Mouse (Mus musculus): ENCODE data around the gene Gm10300.

The Gm10300 gene

DNA sequence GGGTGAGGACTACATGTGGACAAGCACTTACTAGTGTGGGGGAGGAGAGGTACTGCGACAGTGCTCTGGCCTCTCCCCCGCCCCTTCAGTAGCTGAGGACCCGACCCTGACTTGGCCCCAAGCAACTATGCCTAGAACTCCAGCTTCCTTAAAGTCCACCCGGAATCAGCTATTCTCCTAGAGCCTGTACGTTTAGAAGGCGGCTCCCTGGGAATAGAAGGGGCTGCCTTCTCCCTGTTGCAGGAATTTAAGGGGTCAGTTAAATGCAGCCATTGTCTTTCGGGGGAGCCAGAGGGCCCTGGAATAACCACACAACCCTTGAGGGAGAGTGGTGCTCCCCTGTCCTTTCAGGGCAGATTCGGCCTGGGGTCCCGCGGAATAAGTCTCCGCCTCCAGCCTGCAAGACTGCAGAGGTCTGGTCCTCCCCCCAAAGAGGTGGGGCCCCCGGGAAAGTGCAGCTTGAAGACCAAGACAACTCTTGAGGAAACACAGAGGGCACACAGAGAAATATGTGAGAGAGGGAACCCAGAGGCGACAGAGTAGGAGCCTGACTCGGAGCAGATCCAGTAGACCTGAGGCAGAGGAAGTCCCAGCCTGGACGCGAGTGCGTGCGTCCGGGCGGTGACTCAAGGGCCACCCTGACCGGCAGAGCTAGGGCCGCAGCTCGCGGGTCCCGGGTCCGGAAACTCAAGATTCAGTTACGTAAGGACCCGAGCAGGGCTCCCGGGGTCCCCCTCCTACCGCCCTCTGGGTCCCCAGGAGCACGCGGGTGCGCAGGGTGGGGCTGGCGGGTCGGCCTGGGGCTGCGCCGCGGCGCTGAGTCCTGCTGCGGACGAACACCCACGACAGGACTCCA is at the start of gene Gm10300:
Gene Gm10300 (plus strand): TSS at position 621 of the 856 bp plus-strand sequence.
- DNase-seq (ENCODE audit: extremely low spot score) = peak; percentile 62

DNA sequence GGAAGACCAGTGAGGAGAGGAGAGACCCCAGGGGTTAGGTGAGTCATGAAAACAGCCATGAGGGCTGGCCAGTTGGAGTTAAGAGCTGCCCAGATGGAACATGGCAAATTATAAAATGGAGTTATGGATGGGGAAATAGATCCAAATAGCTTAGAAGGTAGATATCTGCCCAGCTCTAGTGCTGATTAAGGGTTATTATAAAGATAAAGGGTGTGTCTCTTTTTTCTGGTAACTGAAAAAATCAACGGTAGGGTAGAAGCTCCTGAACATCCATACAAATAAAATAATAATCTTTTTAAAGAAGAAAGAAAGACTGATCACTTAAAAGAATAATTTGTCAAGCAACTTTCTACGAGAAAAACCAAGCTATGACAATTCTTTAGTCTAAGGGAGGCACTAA is 49.2 kb upstream of the Gm10300 start:
- DNase-seq (ENCODE audit: extremely low spot score) = no peak

DNA sequence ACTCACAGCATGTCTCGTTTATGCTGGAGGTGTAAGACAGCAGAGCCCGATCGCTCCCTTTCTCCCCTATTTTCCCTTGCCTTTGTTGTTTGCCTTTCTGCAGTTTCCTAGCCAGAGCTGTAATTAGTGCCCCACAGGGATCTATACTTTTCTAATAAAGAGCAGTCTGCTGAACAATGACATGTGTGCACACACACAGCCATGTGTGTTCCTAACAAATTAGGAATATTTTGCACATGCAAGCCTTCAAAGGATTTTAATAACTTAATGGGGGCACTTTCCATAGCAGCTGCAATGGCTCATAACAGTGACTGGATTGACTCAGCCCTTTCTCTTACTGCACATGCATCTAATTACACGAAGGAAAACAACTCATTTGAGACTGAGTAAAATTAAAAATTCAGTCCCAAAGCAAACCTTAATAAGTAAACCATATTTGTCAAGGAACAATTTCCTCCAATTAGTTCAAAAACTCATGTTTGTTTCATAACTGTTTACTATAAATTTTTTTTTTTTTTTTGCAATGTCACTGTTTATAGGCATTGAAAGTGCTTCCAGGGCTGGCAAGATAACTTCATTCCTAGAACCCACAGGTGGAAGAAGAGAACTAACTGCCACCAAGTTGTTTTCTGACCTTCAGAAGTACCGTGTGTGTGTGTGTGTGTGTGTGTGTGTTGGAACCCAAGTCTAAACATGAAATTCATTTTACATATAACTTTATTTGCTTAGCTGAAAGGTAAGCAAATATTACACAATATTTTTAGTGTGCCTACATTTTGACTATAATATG is 48.6 kb upstream of the Gm10300 start:
- DNase-seq (ENCODE audit: extremely low spot score) = no peak

DNA sequence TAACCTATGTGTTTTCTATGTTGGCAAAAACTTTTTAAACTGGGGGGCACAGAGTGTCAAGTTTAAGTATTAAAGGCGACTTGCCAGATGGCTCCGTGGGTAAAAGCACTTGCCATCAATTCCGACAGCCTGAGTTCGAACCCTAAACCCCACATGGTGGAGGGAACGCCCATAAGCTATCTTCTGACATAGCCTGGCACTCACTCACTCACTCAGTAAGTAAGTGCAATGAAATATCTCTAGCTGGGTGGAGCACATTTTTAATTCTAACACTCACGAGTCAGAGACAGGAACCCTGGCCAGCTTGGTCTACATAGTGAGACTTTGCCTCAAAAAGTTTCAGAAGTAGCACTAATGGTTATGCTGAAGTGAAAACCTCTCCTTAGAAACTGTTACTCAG is 47.3 kb upstream of the Gm10300 start:
- DNase-seq (ENCODE audit: extremely low spot score) = no peak

DNA sequence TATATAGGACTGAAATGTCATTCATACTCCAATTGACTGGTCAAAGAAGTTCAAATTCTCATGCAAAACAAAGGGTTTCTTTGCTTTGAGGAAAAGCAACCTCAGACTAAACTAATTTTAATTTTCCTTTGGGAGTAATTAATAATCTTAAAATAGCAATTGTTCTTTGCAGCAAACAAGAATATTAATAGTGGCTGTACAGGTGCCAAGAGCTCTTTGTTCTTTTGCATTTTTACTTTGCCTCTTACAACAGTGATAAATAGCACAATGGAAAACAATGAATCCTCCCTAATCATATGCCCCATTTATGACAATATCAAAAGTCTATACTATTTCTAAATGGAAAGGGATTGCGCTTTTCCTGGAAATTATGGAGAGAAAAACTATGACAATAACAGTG is 46.7 kb upstream of the Gm10300 start:
- DNase-seq (ENCODE audit: extremely low spot score) = no peak

DNA sequence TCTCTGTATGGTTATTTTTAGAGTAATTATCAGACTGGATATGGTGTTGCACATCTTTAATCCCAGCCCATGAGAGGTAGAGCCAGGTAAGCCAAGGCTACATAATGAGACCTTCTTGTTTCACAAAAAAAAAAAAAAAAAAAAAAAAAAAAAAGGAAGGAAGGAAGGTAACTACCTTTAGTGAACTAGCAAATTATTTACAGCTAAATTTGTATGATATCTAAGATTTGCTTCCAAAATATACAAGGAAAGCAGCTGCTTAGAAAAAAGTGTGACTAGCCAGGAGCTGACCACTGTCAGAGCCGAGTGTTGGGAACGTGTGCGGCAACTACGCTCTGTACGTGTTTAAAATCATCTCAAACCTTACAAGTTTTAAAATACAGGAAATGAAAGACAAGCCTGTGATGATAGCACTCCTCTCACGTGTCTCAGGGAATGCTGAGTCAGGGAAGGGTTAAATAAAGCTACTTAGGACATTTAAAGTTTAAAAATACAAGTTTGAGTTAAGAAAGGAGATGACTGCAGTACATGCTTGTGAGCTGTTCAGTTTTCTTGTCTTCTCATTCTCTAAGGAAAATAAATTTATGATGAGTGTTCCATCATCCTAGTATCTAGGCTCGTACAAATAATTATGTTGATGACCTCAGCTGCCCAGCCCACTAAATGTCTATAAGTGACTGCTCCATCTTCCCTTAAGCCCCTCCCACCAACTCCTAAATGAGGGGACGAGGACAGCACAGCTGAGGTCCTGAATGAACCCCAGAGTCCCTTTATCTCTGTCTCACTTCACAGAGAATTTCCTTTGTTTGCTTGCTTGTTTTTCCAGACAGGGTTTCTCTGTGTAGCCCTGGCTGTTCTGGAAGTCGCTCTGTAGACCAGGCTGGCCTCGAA is 44.4 kb upstream of the Gm10300 start:
- DNase-seq (ENCODE audit: extremely low spot score) = no peak

DNA sequence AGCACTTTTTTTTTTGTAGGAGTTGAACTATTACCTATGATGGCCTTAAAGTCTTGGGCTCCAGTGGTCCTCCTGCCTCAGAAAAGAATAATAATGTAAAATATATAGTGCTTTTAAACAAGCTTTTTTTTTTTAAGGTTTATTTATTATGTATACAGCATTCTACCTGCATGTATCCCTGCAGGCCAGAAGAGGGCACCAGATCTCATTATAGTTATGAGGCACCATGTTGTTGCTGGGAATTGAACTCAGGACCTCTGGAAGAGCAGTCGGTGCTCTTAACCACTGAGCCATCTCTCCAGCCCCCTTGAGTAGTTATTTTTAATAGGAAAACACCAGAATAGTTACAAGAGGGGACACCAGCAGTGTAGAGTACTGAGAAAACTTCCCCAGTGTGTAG is 41.3 kb upstream of the Gm10300 start:
- DNase-seq (ENCODE audit: extremely low spot score) = no peak

DNA sequence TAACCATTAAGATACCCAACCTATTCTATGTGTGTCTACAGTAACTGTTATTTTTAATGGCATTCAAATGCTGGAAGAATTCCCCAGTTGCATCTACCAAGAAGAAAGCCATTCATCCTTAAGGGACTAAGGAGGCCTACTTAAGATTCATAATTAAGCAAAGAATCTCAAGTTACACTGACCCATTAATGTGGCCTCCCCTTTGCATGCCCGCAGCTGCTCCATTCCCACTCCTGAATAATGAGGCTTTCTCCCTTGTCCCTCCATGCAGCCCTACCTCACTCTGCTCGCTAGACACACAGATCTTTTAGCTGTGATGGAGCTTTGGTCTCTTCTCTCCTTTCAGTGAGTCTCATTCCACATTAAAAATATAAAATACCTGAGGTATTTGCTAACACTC is 40.3 kb upstream of the Gm10300 start:
- DNase-seq (ENCODE audit: extremely low spot score) = no peak

DNA sequence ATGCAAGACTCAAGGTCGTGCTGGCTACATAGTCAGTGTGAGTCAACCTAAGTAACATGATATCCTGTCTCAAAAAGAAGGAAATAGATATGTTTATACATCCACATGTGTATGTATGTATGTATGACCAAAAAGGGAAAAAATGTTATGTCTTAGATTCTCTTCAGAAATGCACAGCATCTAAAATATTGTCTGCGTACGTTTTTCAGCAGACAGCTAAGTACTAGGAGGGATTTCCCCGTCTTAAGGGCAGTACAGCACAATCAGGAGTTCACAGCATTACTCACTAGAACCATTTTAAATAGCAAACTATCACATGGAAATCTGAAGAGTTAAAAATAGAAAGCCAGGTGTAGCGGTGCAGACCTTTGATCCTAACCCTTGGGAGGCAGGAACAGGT is 37.4 kb upstream of the Gm10300 start:
- no peak for DNase-seq (ENCODE audit: extremely low spot score)

DNA sequence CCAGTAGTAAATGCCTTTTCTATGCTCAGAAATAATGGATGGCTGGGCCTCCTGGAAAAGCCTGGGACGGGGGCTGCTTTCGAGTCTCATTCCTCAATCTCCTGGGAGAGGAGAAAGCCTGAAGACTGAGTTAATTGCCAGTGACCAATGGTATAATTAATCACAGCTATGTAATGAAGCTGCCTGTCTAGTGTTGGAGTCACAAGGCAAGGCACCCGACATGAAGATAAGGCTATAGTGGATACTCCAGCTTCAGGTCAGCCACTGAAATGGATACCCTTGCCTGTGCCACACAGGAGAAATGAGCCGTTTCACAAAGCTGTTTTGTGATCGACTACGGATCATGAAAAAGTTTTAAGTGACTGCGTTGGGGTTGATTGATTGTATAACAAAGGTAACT is 36.5 kb upstream of the Gm10300 start:
- no peak for DNase-seq (ENCODE audit: extremely low spot score)

DNA sequence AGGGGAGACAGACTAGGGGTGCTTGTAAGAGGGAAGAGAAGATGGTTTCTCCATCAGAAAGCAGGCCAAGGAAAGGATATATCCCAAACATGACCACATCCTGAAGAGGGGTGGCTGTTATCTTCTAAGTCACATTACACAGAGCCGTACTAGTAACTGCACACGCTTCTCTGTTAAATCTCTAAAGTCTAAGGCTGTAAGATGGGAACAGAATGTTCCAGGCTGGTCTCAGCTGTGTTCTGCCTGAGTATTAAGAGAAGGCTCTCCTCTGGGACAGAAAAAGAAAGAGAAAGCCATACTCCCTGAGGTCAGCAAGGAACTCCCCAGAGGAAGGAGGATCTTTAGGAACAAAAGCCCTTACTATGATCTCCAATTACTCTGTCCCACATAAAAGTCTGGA is 35.7 kb upstream of the Gm10300 start:
- no peak for DNase-seq (ENCODE audit: extremely low spot score)

DNA sequence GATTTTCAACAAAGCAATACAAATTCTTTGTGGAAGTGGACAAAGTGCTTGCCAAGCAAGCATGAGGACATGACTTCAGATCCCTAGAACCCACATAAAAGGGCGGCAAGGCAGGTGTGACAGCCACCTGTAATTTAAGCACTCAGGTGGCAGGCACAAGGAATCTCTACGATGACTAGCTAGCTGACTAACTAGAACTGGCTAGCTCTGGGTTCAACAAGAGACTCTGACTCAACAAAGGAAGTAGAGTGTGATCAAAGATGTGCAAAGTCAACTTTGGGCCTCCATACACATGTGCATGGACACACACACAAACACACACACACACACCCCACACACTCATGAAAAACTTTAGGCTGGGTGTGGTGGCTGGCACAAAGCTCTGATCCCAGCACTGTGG is 35.0 kb upstream of the Gm10300 start:
- DNase-seq (ENCODE audit: extremely low spot score) = no peak

DNA sequence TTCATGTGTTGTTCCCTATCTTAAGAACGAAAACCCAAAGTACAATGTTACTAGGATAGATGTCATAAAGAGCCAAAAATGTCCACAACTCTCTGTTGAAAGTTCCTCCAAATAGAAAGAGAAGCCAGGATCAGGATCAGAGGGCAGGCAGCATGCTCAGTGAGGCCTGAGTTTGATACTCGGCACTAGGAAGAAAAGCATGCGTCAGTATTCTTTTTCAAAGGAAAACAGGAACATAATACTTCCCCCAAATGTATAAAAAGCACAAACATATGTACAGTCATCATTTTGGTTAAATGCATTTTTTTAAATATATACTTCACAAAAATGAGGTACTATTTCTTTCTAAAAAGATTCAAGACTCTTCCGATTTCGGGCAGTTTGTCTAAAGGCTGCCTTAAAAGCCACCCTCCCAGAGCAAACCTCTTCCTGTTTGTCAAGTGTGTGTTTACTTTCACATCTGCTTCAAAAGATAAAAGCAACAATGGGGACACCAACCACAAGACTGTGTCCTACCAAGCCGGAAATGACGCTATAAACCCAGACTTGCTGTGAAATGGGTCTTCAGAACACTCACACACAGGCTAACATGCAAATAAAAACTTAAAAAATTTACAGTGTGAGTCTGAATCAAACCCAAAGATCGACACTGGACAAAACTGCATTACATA is 34.4 kb upstream of the Gm10300 start:
- no peak for DNase-seq (ENCODE audit: extremely low spot score)

DNA sequence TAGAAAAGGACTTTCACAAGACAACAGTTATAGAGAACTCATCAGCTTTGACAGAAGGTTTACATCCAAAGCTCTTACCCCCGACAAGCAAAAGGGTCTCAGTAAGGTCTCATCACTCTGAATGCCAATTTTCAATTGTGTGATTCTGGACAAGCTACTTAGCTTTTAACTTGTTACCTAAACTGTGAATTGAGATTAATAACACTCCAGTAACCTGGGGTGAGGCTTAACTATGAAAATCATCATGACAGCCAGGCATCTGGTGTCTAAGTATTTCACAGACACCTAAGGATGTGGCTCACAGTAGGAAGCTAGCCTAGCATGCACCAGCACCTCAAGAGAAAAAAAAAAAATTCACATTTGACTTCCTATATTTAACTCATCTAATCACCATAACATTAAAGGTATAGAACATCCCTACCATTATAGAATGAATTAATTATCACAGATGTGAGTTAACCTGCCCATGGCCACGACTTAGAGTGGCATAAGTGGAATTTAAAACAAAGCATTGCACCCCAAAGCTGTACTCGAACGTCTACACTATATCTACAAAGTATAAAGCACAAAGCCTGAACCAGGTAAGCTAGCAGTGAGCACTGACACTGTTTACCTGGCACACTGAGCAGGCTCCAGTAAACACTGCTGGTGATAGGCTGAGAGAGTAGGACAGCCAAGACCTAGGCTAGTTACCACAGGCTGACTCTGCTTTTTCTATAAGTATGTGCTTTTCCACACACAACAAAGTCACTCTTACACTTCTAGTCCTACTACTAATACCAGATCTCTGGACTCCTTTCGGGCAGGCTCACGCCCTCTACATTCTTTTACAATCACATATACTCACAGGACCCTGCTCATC is 32.8 kb upstream of the Gm10300 start:
- no peak for DNase-seq (ENCODE audit: extremely low spot score)

DNA sequence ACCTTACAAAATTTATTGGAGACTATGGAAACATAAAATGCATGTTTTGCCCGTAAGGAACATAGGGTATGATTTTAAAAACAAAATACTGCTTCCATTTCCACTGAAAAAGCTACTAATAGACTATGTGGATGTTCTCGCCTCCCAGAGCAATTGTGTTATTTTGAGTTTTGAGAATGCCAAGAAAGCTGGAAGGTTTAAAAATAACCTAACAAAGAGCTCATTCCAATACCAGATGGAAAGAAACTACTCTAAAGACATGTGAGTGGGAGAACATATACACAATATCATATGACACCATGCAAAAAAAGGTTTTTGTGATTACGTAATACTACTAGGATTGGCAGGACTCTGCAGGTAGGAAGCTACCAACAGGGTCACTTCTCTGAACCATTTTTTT is 30.8 kb upstream of the Gm10300 start:
- DNase-seq (ENCODE audit: extremely low spot score) = no peak

DNA sequence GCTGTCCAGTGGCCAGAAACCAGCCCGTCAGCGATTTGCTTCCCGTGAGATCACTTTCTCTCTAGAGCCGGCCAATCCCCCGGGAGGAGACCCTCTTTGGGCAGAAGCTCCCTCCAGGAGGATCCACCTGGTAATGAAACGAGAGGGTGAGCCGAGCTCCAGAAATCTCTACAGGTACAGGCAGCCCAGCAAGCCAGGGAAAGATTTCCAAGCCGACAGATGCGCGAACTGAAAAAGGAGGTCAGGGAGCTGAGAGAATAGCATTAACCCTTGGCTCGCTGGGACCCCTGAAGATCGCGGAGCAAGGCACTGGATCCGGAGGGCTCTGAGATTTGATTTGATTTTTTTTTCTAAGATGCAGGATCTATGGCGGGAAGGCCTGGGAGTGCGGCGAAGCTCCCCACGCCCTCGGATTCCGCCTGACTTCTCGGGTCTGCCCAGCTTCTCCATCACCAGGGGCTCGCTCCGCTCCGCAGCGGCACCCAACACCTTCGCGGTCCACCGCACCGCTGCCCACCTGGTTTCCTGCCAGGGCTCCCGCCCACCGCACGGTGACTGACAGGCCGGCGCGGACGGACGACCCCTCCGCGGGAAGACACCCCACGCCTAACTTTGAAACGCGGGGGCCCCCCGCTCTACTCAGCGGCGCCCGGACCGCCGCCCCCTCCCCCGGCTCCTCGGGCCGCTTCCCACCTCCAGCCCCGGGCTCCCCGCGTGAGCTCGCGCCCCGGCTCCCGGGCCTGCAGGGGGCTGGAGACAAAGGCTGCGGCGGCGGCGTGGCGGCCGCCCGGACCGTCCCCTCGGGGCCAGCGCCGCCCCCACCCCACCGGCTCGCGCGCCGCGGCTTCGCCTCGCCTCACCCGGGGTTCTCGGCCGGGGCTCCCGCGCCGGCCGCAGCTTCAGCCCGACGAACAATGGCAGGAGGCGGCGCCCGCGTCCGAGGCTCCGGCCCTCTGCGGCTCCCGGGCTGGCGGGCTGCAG is 26.2 kb upstream of the Gm10300 start:
- peak; percentile 73 for DNase-seq (ENCODE audit: extremely low spot score)

DNA sequence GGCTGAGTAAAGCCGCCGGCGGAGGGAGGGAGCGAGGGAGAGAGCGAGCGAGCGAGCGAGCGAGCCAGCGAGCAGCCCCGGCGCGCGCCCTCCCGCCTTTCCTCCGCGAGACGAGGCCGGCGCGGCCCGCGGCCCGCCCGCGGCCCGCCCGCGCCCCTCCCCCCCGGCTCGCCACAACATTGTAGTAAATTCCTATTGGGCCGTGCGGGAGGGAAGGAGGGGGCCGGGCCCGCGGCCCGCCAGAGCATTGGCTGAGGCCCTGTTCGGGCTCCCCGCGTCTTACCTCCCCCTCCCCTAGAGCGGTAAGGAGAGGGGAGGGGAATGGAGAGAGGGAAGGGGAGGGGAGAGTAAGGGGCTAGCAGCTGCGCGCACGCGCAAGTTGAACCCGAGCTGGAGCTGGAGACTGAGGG is 25.5 kb upstream of the Gm10300 start:
- peak; percentile 96 for DNase-seq (ENCODE audit: extremely low spot score)

DNA sequence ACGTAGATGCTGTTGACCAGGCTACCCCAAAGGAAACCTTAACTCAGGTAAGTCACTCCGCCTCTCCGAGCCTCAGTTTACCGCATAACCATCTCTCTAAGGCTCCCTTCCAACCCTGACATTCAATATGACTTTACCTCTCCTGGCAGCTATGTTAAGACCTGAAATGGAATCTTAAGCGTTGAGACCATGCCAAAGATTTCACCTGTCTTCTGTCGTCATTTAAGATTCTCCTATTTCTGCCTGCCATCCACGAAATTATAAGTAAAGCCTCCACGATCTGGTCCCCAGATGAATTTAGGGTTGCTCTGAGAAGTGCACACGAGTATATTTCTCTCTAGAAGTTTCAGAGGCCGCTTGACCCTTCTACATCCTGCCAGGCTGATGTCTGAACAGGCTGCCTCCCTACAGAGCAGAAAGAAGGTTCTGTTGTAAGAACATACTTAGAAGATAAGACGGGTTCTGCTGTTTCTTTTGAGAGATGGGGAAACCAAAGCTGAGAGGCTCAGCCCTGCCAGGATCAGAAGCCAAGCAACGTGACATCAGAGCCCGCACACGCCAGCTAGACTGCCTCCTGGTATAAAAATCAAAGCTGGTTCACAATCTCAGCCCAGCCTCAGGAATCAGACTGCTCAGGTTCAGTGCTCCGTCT is 24.8 kb upstream of the Gm10300 start:
- peak; percentile 25 for DNase-seq (ENCODE audit: extremely low spot score)

Data from embryo, embryonic 9.5 days (tissue).